Mouse (Mus musculus) heart, postnatal 10 days (tissue): ENCODE results near the gene Sat2. TPM values are rescaled to one million over a fixed set of nuclear protein-coding genes. Genes with fewer than 3 reads are reported as not detected.
A peak's percentile ranks its signal among the peaks of the same experiment; 100 is the strongest.

Experiments used
- DNase-seq, 2 experiments: peaks; one replicate each; pipeline ENCODE4 v3.0.0; 2021
- intact Hi-C: fragments of 180-260 bp; cut with DNase I; formaldehyde crosslinking; loops from one replicate; pipeline ENCODE4 v1.15.1; 2025
- total RNA-seq, 2 experiments: library from RNA; stranded (reverse); gene quantifications; 2 replicates each; pipeline ENCODE4 v1.2.3; 2021

Sat2 gene
- total RNA-seq: 1 to 10 TPM; 4.3 to 4.7 TPM

- DNase-seq: peak; percentile 64 to 75
- intact Hi-C loops: no loop called here
Observed at GRCm38 (mm10) chr11:69621571-69622268, at the start of gene Sat2. Sat2 (plus strand) TSS chr11:69622024.

- intact Hi-C loops: loop anchor here (5.0 kb wide), 1 partner anchor 308 kb away; no protein-coding TSS in a partner anchor
- peak; percentile 30 to 37 for DNase-seq
Observed at GRCm38 (mm10) chr11:69575220-69575619, 46.6 kb upstream of the Sat2 start.

GRCm38 (mm10) chr11:69576307-69576706, 45.5 kb upstream of the Sat2 start:
- no peak for DNase-seq
- intact Hi-C loops: loop anchor here (5.0 kb wide), 1 partner anchor 309 kb away; no protein-coding TSS in a partner anchor

GRCm38 (mm10) chr11:69578301-69578700, 43.5 kb upstream of the Sat2 start:
- no peak for DNase-seq
- intact Hi-C loops: loop anchor here (2.0 to 5.0 kb wide), 2 partner anchors 32 to 311 kb away; no protein-coding TSS in a partner anchor

GRCm38 (mm10) chr11:69579128-69580017, 42.5 kb upstream of the Sat2 start:
- intact Hi-C loops: loop anchor here (1.0 to 5.0 kb wide), 4 partner anchors 27 to 312 kb away; no protein-coding TSS in a partner anchor
- DNase-seq: peak; percentile 97 to 98

- intact Hi-C loops: loop anchor here (2.0 kb wide), 1 partner anchor 27 kb away; no protein-coding TSS in a partner anchor
- DNase-seq: peak; percentile 95 to 96
Observed at GRCm38 (mm10) chr11:69580091-69580514, 41.7 kb upstream of the Sat2 start, which contains the start of the genes Wrap53 and Trp53. Wrap53 (minus strand) TSS chr11:69580255. Trp53 (plus strand) TSS chr11:69580359.

GRCm38 (mm10) chr11:69580572-69581146, 41.2 kb upstream of the Sat2 start:
- DNase-seq: no peak
- intact Hi-C loops: loop anchor here (2.0 kb wide), 1 partner anchor 26 kb away; no protein-coding TSS in a partner anchor

- DNase-seq: peak; percentile 94 to 95
- intact Hi-C loops: loop anchor here (2.0 kb wide), 1 partner anchor 26 kb away; no protein-coding TSS in a partner anchor
Observed at GRCm38 (mm10) chr11:69581147-69581688, 40.6 kb upstream of the Sat2 start.

GRCm38 (mm10) chr11:69581814-69582213, 40.0 kb upstream of the Sat2 start:
- DNase-seq: no peak
- intact Hi-C loops: loop anchor here (2.0 kb wide), 1 partner anchor 25 kb away; no protein-coding TSS in a partner anchor

- intact Hi-C loops: no loop called here
- DNase-seq: no peak
Observed at GRCm38 (mm10) chr11:69582230-69582805, 39.5 kb upstream of the Sat2 start.

- DNase-seq: no peak
- intact Hi-C loops: no loop called here
Observed at GRCm38 (mm10) chr11:69584008-69584407, 37.8 kb upstream of the Sat2 start.

GRCm38 (mm10) chr11:69584937-69585336, 36.9 kb upstream of the Sat2 start:
- intact Hi-C loops: no loop called here
- DNase-seq: no peak

GRCm38 (mm10) chr11:69585718-69586325, 36.0 kb upstream of the Sat2 start:
- no peak for DNase-seq
- intact Hi-C loops: no loop called here

GRCm38 (mm10) chr11:69589207-69589834, 32.5 kb upstream of the Sat2 start:
- no peak for DNase-seq
- intact Hi-C loops: no loop called here

- no peak for DNase-seq
- intact Hi-C loops: no loop called here
Observed at GRCm38 (mm10) chr11:69590622-69591021, 31.2 kb upstream of the Sat2 start.

GRCm38 (mm10) chr11:69591424-69591823, 30.4 kb upstream of the Sat2 start:
- intact Hi-C loops: no loop called here
- DNase-seq: no peak

- peak in 1 of 2 experiments; percentile 14 for DNase-seq
- intact Hi-C loops: no loop called here
Observed at GRCm38 (mm10) chr11:69591899-69592637, 29.8 kb upstream of the Sat2 start.

- intact Hi-C loops: no loop called here
- no peak for DNase-seq
Observed at GRCm38 (mm10) chr11:69592799-69593198, 29.0 kb upstream of the Sat2 start.
